Mouse (Mus musculus) forebrain, embryonic 13.5 days (tissue): ENCODE measurements around the gene P3h2. TPM values are rescaled to one million over a fixed set of nuclear protein-coding genes. Genes with fewer than 3 reads are reported as not detected.

Experiments
- ATAC-seq: fragments of 200-750 bp; cut with Nextera tagmentation; 2 replicates; pipeline ENCODE4 v1.8.0; 2017
- H3K27ac ChIP-seq: fragments of 300-500 bp; sonication (generic); 2 replicates; pipeline ENCODE4 v1.5.1; 2015; ENCODE audit warnings: inconsistent platforms, mild to moderate bottlenecking, moderate library complexity
- H3K27me3 ChIP-seq: fragments of 300-500 bp; sonication (generic); 2 replicates; pipeline ENCODE4 v1.6.1; 2015; ENCODE audit warnings: mild to moderate bottlenecking, inconsistent platforms
- H3K36me3 ChIP-seq: fragments of 300-500 bp; sonication (generic); 2 replicates; pipeline ENCODE4 v1.6.1; 2015; ENCODE audit warnings: mild to moderate bottlenecking, inconsistent platforms; ENCODE audit not compliant: poor library complexity, severe bottlenecking
- H3K4me1 ChIP-seq: fragments of 300-500 bp; sonication (generic); 2 replicates; pipeline ENCODE4 v1.6.1; 2015; ENCODE audit warnings: inconsistent platforms
- H3K4me2 ChIP-seq: fragments of 300-500 bp; sonication (generic); 2 replicates; pipeline ENCODE4 v1.6.1; 2015; ENCODE audit warnings: inconsistent platforms, mild to moderate bottlenecking, moderate library complexity
- H3K4me3 ChIP-seq: fragments of 300-500 bp; sonication (generic); 2 replicates; pipeline ENCODE4 v1.5.1; 2015; ENCODE audit warnings: mild to moderate bottlenecking, inconsistent platforms
- H3K9ac ChIP-seq: fragments of 300-500 bp; sonication (generic); 2 replicates; pipeline ENCODE4 v1.6.1; 2015; ENCODE audit warnings: mild to moderate bottlenecking, inconsistent platforms
- H3K9me3 ChIP-seq: fragments of 300-500 bp; sonication (generic); replicated peaks from 2 replicates; pipeline ENCODE4 v1.6.1; 2016; ENCODE audit warnings: inconsistent platforms
- whole genome bisulfite sequencing: fragments of 180-500 bp; shearing (Covaris S2); methylation state at CpG from one replicate; pipeline ENCODE4 v1.1.7; 2015; 5-methylcytosine and 5-hydroxymethylcytosine counted together
- polyA plus RNA-seq: library from polyadenylated mRNA; unstranded; fragments of >200 nt; fragmentation: Nextera tagmentation; extraction: Ambion mirVana; gene quantifications from 2 replicates; pipeline ENCODE4 v1.2.1, GENCODE M21; 2015

P3h2 gene
- polyA plus RNA-seq, 1 experiment from 2014 or later: 0.32 TPM

DNA sequence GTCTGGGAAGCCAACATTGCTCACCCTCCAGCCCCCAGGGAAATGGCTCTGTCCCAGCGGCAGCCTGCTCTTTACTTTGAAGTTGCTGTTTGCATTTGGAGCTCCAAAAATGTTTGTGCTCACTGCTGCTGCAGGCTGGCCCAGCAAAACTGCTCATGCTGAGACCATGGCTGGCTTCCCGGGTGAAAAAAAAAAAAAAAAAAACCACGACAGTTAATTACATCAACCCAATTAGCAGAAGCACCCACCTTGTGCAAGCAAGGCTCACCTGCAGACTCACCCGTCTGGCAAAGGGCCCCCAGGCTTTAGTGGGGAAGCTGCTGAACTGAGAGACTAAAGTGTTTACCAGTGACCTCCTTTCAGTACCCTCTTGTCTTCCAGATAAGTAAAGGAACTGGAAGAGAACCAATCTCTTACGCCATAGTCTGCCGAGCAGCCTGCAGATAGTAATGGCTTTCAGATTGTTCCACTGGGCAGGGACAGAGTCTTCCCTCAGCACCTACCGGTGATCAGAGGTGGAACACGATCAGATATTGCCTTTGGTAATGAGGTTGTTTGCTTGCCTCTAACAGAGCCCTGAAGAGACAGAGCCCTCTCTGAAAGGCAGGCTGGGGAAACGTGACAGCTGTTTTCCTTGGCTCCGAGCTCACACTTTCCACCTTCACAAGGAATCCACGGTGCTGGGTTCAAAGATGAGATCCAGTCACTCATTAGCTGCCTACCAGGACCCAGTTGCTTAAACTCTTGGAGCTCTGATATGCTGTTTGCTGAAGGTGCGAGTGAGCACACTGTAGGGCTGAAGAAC, 160.2 kb downstream of the P3h2 start:
- H3K9ac ChIP-seq: no peak overlapping the region
- no peaks in the 10 kb centered on the region for H3K9me3 ChIP-seq
- H3K27ac ChIP-seq: 0 out of 2 replicates have a peak overlapping the region, but pooled peaks have one; percentile 27
- H3K4me2 ChIP-seq: no peak overlapping the region
- H3K36me3 ChIP-seq: no peaks in the 10 kb centered on the region
- no peak overlapping the region for H3K4me3 ChIP-seq
- 62% methylated on average over 12 of the region's 12 CpGs for WGBS
- H3K27me3 ChIP-seq: no peaks in the 10 kb centered on the region
- H3K4me1 ChIP-seq: no peaks in the 10 kb centered on the region
- ATAC-seq: peak; percentile 58; the same call in 1 of the 2 replicates

- no peak overlapping the region for H3K9ac ChIP-seq
- H3K27me3 ChIP-seq: no peaks in the 10 kb centered on the region
- no peaks in the 10 kb centered on the region for H3K36me3 ChIP-seq
- H3K9me3 ChIP-seq: no peaks in the 10 kb centered on the region
- H3K27ac ChIP-seq: no peak overlapping the region
- H3K4me1 ChIP-seq: no peaks in the 10 kb centered on the region
- 79% methylated on average over 4 of the region's 4 CpGs for WGBS
- ATAC-seq: no peak
- no peak overlapping the region for H3K4me2 ChIP-seq
- no peak overlapping the region for H3K4me3 ChIP-seq
Measured at GRCm38 (mm10) chr16:25942261-25942660, 163.3 kb downstream of the P3h2 start.

DNA sequence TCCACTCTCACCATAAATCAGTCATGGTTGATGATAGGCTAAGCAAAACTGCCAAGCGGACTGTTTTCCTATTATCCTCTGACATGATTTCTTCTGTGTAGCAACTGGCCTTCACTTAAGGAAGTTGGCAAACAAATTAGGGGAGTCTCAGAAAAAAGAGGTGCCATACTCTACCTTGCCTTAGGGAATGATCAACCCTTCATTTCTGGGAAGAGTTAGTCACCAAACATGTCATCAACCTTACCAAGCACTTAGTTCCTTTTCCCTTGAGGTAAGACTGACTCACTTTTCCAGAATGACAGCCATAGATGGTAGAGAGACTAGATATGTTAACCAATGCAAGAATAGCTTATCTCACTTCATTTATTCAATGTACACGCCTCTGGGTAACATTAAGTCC, 171.4 kb downstream of the P3h2 start:
- Histone ChIP-seq H3K27me3 (no peaks in the 10 kb centered on the region), H3K4me2 (no peak overlapping the region), H3K4me3 (no peak overlapping the region), H3K9ac (no peak overlapping the region), H3K27ac (no peak overlapping the region), H3K4me1 (no peaks in the 10 kb centered on the region), H3K36me3 (no peaks in the 10 kb centered on the region), H3K9me3 (no peaks in the 10 kb centered on the region)
- 86% methylated on average over 2 of the region's 2 CpGs for WGBS
- ATAC-seq: no peak

GRCm38 (mm10) chr16:25912185-25912584, 193.4 kb downstream of the P3h2 start:
- Histone ChIP-seq H3K27ac (no peak overlapping the region), H3K9me3 (no peaks in the 10 kb centered on the region), H3K9ac (no peak overlapping the region), H3K27me3 (no peaks in the 10 kb centered on the region), H3K4me1 (no peaks in the 10 kb centered on the region), H3K4me2 (no peak overlapping the region), H3K36me3 (no peaks in the 10 kb centered on the region), H3K4me3 (no peak overlapping the region)
- WGBS: 64% methylated on average over 1 of the region's 1 CpGs
- ATAC-seq: no peak
